Mouse (Mus musculus): ENCODE results near the gene Adk. TPM values are rescaled to one million over a fixed set of nuclear protein-coding genes. Genes with fewer than 3 reads are reported as not detected.

Gene Adk
- total RNA-seq, 2 experiments from 2014 or later, result 47.1 to 54.7 TPM

GRCm38 (mm10) chr14:21241105-21241504 lies 188.7 kb downstream of the Adk start:
- no peak for ATAC-seq (ENCODE audit: poor library complexity, severe bottlenecking)

GRCm38 (mm10) chr14:21251386-21251785 lies 199.0 kb downstream of the Adk start:
- ATAC-seq (ENCODE audit: poor library complexity, severe bottlenecking), result no peak

GRCm38 (mm10) chr14:21252326-21252886 lies 200.0 kb downstream of the Adk start:
- no peak for ATAC-seq (ENCODE audit: poor library complexity, severe bottlenecking)

GRCm38 (mm10) chr14:21253321-21253992 lies 201.1 kb downstream of the Adk start:
- no peak for ATAC-seq (ENCODE audit: poor library complexity, severe bottlenecking)

GRCm38 (mm10) chr14:21253993-21254339 lies 201.6 kb downstream of the Adk start:
- ATAC-seq (ENCODE audit: poor library complexity, severe bottlenecking), result no peak

- ATAC-seq (ENCODE audit: poor library complexity, severe bottlenecking), result no peak
Observed at GRCm38 (mm10) chr14:21268229-21268628, 215.9 kb downstream of the Adk start.

GRCm38 (mm10) chr14:21271472-21271871 lies 219.1 kb downstream of the Adk start:
- ATAC-seq (ENCODE audit: poor library complexity, severe bottlenecking), result no peak

- ATAC-seq (ENCODE audit: poor library complexity, severe bottlenecking), result no peak
Observed at GRCm38 (mm10) chr14:21275786-21276185, 223.4 kb downstream of the Adk start.

- no peak for ATAC-seq (ENCODE audit: poor library complexity, severe bottlenecking)
Observed at GRCm38 (mm10) chr14:21278290-21278689, 225.9 kb downstream of the Adk start.

- no peak for ATAC-seq (ENCODE audit: poor library complexity, severe bottlenecking)
Observed at GRCm38 (mm10) chr14:21278907-21279535, 226.6 kb downstream of the Adk start.

GRCm38 (mm10) chr14:21280451-21280850 lies 228.1 kb downstream of the Adk start:
- ATAC-seq (ENCODE audit: poor library complexity, severe bottlenecking), result no peak

GRCm38 (mm10) chr14:21281506-21281905 lies 229.1 kb downstream of the Adk start:
- no peak for ATAC-seq (ENCODE audit: poor library complexity, severe bottlenecking)

- ATAC-seq (ENCODE audit: poor library complexity, severe bottlenecking), result no peak
Observed at GRCm38 (mm10) chr14:21284116-21284515, 231.7 kb downstream of the Adk start.

GRCm38 (mm10) chr14:21284847-21285246 lies 232.5 kb downstream of the Adk start:
- no peak for ATAC-seq (ENCODE audit: poor library complexity, severe bottlenecking)

GRCm38 (mm10) chr14:21286274-21286673 lies 233.9 kb downstream of the Adk start:
- ATAC-seq (ENCODE audit: poor library complexity, severe bottlenecking), result no peak

GRCm38 (mm10) chr14:21287726-21288442 lies 235.5 kb downstream of the Adk start:
- no peak for ATAC-seq (ENCODE audit: poor library complexity, severe bottlenecking)

- ATAC-seq (ENCODE audit: poor library complexity, severe bottlenecking), result peak; percentile 74
Observed at GRCm38 (mm10) chr14:21299743-21300142, 247.4 kb downstream of the Adk start.

- no peak for ATAC-seq (ENCODE audit: poor library complexity, severe bottlenecking)
Observed at GRCm38 (mm10) chr14:21304815-21305214, 252.4 kb downstream of the Adk start.

GRCm38 (mm10) chr14:21308349-21308936 lies 256.1 kb downstream of the Adk start:
- ATAC-seq (ENCODE audit: poor library complexity, severe bottlenecking), result no peak

- ATAC-seq (ENCODE audit: poor library complexity, severe bottlenecking), result no peak
Observed at GRCm38 (mm10) chr14:21310530-21310929, 258.2 kb downstream of the Adk start.

Data from megakaryocyte, adult 5-6 weeks (primary cell).